Mouse (Mus musculus) midbrain, embryonic 10.5 days (tissue): ENCODE measurements around the gene Msmb. TPM values are rescaled to one million over a fixed set of nuclear protein-coding genes. Genes with fewer than 3 reads are reported as not detected.
"Not testable (repeated sequence)": the region's sequence is repeated elsewhere in the genome, so short reads cannot be mapped to it uniquely, and the experiment has no call there.

Source experiments
- DNase-seq: peaks from one replicate; pipeline ENCODE4 v3.0.0-alpha.2; 2017; ENCODE audit warnings: low spot score
- H3K27ac ChIP-seq: fragments of 300-500 bp; sonication (generic); replicated peaks from 2 replicates; pipeline ENCODE4 v1.5.1; 2016; ENCODE audit warnings: mild to moderate bottlenecking
- H3K27me3 ChIP-seq: fragments of 300-500 bp; sonication (generic); 2 replicates; pipeline ENCODE4 v1.6.1; 2016; ENCODE audit warnings: low read depth, mild to moderate bottlenecking; ENCODE audit not compliant: poor library complexity, severe bottlenecking
- H3K36me3 ChIP-seq: fragments of 300-500 bp; sonication (generic); 2 replicates; pipeline ENCODE4 v1.6.1; 2016; ENCODE audit warnings: mild to moderate bottlenecking, moderate library complexity
- H3K4me1 ChIP-seq: fragments of 300-500 bp; sonication (generic); 2 replicates; pipeline ENCODE4 v1.6.1; 2016
- H3K4me3 ChIP-seq: fragments of 300-500 bp; sonication (generic); 2 replicates; pipeline ENCODE4 v1.5.1; 2016; ENCODE audit warnings: mild to moderate bottlenecking, moderate library complexity
- H3K9me3 ChIP-seq: fragments of 300-500 bp; sonication (generic); replicated peaks from 2 replicates; pipeline ENCODE4 v1.6.1; 2016; ENCODE audit warnings: mild to moderate bottlenecking
- WGBS: fragments of 180-500 bp; shearing (Covaris S2); methylation state at CpG from one replicate; pipeline ENCODE4 v1.1.7; 2016; 5-methylcytosine and 5-hydroxymethylcytosine counted together
- polyA plus RNA-seq: library from polyadenylated mRNA; unstranded; fragments of >200 nt; fragmentation: Nextera tagmentation; extraction: Ambion mirVana; gene quantifications from 2 replicates; pipeline ENCODE4 v1.2.1, GENCODE M21; 2016

Gene Msmb
- polyA plus RNA-seq, 1 experiment from 2014 or later = not detected

GRCm38 (mm10) chr14:32166840-32167239 lies 25.0 kb downstream of the Msmb start:
- DNase-seq = no peak
- H3K4me3 ChIP-seq = no peak overlapping the region
- H3K4me1 ChIP-seq = peaks cover 21% of the 10 kb centered on the region
- H3K9me3 ChIP-seq = no peaks in the 10 kb centered on the region
- H3K36me3 ChIP-seq = 0 out of 2 replicates have a peak, but pooled peaks cover 4% of the 10 kb centered on the region
- H3K27ac ChIP-seq = no peak overlapping the region
- 91% methylated on average over 1 of the region's 1 CpGs for WGBS
- H3K27me3 ChIP-seq = no peaks in the 10 kb centered on the region

GRCm38 (mm10) chr14:32167326-32167725 lies 25.5 kb downstream of the Msmb start:
- Histone ChIP-seq H3K27me3 (no peaks in the 10 kb centered on the region), H3K27ac (no peak overlapping the region), H3K4me1 (peaks cover 21% of the 10 kb centered on the region), H3K4me3 (no peak overlapping the region), H3K9me3 (no peaks in the 10 kb centered on the region), H3K36me3 (peaks cover 8% of the 10 kb centered on the region)
- DNase-seq = no peak
- 87% methylated on average over 5 of the region's 5 CpGs for WGBS

- Histone ChIP-seq H3K9me3 (no peaks in the 10 kb centered on the region), H3K27me3 (no peaks in the 10 kb centered on the region), H3K36me3 (peaks cover 22% of the 10 kb centered on the region), H3K4me3 (peak overlapping the region; percentile 9; the same call in 1 of the 2 replicates), H3K27ac (0 out of 2 replicates have a peak overlapping the region, but pooled peaks have one; percentile 46), H3K4me1 (peaks cover 21% of the 10 kb centered on the region)
- DNase-seq = no peak
- WGBS = 72% methylated on average over 3 of the region's 3 CpGs
Measured at GRCm38 (mm10) chr14:32168653-32169231, 26.9 kb downstream of the Msmb start.

GRCm38 (mm10) chr14:32170137-32170536 lies 28.3 kb downstream of the Msmb start:
- 87% methylated on average over 4 of the region's 4 CpGs for WGBS
- no peak overlapping the region for H3K4me3 ChIP-seq
- peaks cover 16% of the 10 kb centered on the region for H3K4me1 ChIP-seq
- H3K9me3 ChIP-seq = no peaks in the 10 kb centered on the region
- DNase-seq = no peak
- no peak overlapping the region for H3K27ac ChIP-seq
- H3K36me3 ChIP-seq = peaks cover 36% of the 10 kb centered on the region
- no peaks in the 10 kb centered on the region for H3K27me3 ChIP-seq

- DNase-seq = no peak
- Histone ChIP-seq H3K36me3 (peaks cover 62% of the 10 kb centered on the region), H3K27me3 (no peaks in the 10 kb centered on the region), H3K9me3 (no peaks in the 10 kb centered on the region), H3K4me3 (no peak overlapping the region), H3K27ac (no peak overlapping the region), H3K4me1 (no peaks in the 10 kb centered on the region)
- 95% methylated on average over 2 of the region's 2 CpGs for WGBS
Measured at GRCm38 (mm10) chr14:32175310-32175709, 33.5 kb downstream of the Msmb start.

GRCm38 (mm10) chr14:32176590-32176989 lies 34.8 kb downstream of the Msmb start:
- H3K4me3 ChIP-seq, H3K4me1 ChIP-seq, H3K9me3 ChIP-seq, DNase-seq, H3K27me3 ChIP-seq, H3K27ac ChIP-seq: not testable (repeated sequence)
- peaks cover 70% of the 10 kb centered on the region for H3K36me3 ChIP-seq
- WGBS = 86% methylated on average over 5 of the region's 5 CpGs

- no peaks in the 10 kb centered on the region for H3K27me3 ChIP-seq
- no peak overlapping the region for H3K27ac ChIP-seq
- H3K36me3 ChIP-seq = peaks cover 74% of the 10 kb centered on the region
- no peaks in the 10 kb centered on the region for H3K9me3 ChIP-seq
- DNase-seq = no peak
- no peak overlapping the region for H3K4me3 ChIP-seq
- 94% methylated on average over 10 of the region's 10 CpGs for WGBS
- H3K4me1 ChIP-seq = no peaks in the 10 kb centered on the region
Measured at GRCm38 (mm10) chr14:32179393-32180195, 37.8 kb downstream of the Msmb start.

- Histone ChIP-seq H3K4me1 (no peaks in the 10 kb centered on the region), H3K36me3 (peaks cover 75% of the 10 kb centered on the region), H3K4me3 (no peak overlapping the region), H3K27me3 (no peaks in the 10 kb centered on the region), H3K9me3 (no peaks in the 10 kb centered on the region), H3K27ac (no peak overlapping the region)
- DNase-seq = no peak
- 87% methylated on average over 6 of the region's 6 CpGs for WGBS
Measured at GRCm38 (mm10) chr14:32180861-32181260, 39.0 kb downstream of the Msmb start.

- Histone ChIP-seq H3K36me3 (peaks cover 94% of the 10 kb centered on the region), H3K4me3 (no peak overlapping the region), H3K27me3 (no peaks in the 10 kb centered on the region), H3K27ac (no peak overlapping the region), H3K9me3 (no peaks in the 10 kb centered on the region), H3K4me1 (no peaks in the 10 kb centered on the region)
- DNase-seq = no peak
- WGBS = 94% methylated on average over 4 of the region's 4 CpGs
Measured at GRCm38 (mm10) chr14:32183846-32184245, 42.0 kb downstream of the Msmb start.

- Histone ChIP-seq H3K36me3 (peaks cover 92% of the 10 kb centered on the region), H3K4me3 (no peak overlapping the region), H3K27me3 (no peaks in the 10 kb centered on the region), H3K27ac (no peak overlapping the region), H3K4me1 (no peaks in the 10 kb centered on the region), H3K9me3 (no peaks in the 10 kb centered on the region)
- WGBS = 95% methylated on average over 6 of the region's 6 CpGs
- DNase-seq = no peak
Measured at GRCm38 (mm10) chr14:32190627-32191391, 49.0 kb downstream of the Msmb start.

- WGBS = 89% methylated on average over 5 of the region's 5 CpGs
- H3K36me3 ChIP-seq = peaks cover 90% of the 10 kb centered on the region
- no peak for DNase-seq
Measured at GRCm38 (mm10) chr14:32191926-32192325, 50.1 kb downstream of the Msmb start.

GRCm38 (mm10) chr14:32192437-32192836 lies 50.6 kb downstream of the Msmb start:
- Histone ChIP-seq H3K27me3 (no peaks in the 10 kb centered on the region), H3K4me1 (no peaks in the 10 kb centered on the region), H3K9me3 (no peaks in the 10 kb centered on the region), H3K36me3 (peaks cover 90% of the 10 kb centered on the region), H3K27ac (no peak overlapping the region), H3K4me3 (no peak overlapping the region)
- WGBS = 50% methylated on average over 3 of the region's 3 CpGs
- DNase-seq = peak; percentile 35

More at GRCm38 (mm10) chr14:32191926-32192325, 50.1 kb downstream of the Msmb start:
- Histone ChIP-seq H3K4me3 (no peak overlapping the region), H3K27me3 (no peaks in the 10 kb centered on the region), H3K4me1 (no peaks in the 10 kb centered on the region), H3K9me3 (no peaks in the 10 kb centered on the region), H3K27ac (no peak overlapping the region)
